Mouse (Mus musculus): ENCODE results near the gene Fam114a1. TPM values are rescaled to one million over a fixed set of nuclear protein-coding genes. Genes with fewer than 3 reads are reported as not detected.

Fam114a1 gene
- polyA plus RNA-seq, 1 experiment from 2014 or later, result 47.4 TPM

GRCm38 (mm10) chr5:64959843-64960230, 10.0 kb upstream of the Fam114a1 start, which contains the start of gene Tlr6:
TSS of gene Tlr6 (minus strand) at chr5:64960097.
- ATAC-seq (ENCODE audit: insufficient read depth) (no peak), DNase-seq (peak; percentile 33)
- Histone ChIP-seq H3K9ac (no peak within 1 kb of the TSS), H3K4me2 (no peak within 1 kb of the TSS), H3K36me3 (ENCODE audit: insufficient read depth) (no peaks in the 10 kb centered on the region), H3K27ac (ENCODE audit: low read depth) (no peak within 1 kb of the TSS), H3K27me3 (ENCODE audit: insufficient read depth, low read length) (no peaks in the 10 kb centered on the region), H3K9me3 (ENCODE audit: low read depth, low read length) (no peaks in the 10 kb centered on the region), H3K4me3 (ENCODE audit: low read depth, low read length) (no peak within 1 kb of the TSS), H3K4me1 (ENCODE audit: insufficient read depth) (no peaks in the 10 kb centered on the region)
- no peak for TF ChIP-seq CTCF (IDR thresholded peaks at IDR 0.05; ENCODE audit: low read depth)
- WGBS, result 73% methylated on average over 13 of the region's 13 CpGs

- TF ChIP-seq CTCF (IDR thresholded peaks at IDR 0.05; ENCODE audit: low read depth), result no peak
- no peak for DNase-seq
- Histone ChIP-seq H3K27me3 (ENCODE audit: insufficient read depth, low read length) (no peaks in the 10 kb centered on the region), H3K36me3 (ENCODE audit: insufficient read depth) (no peaks in the 10 kb centered on the region), H3K27ac (ENCODE audit: low read depth) (no peak overlapping the region), H3K4me1 (ENCODE audit: insufficient read depth) (no peaks in the 10 kb centered on the region), H3K4me2 (no peak overlapping the region), H3K4me3 (ENCODE audit: low read depth, low read length) (no peak overlapping the region), H3K9ac (no peak overlapping the region), H3K9me3 (ENCODE audit: low read depth, low read length) (no peaks in the 10 kb centered on the region)
- no peak for ATAC-seq (ENCODE audit: insufficient read depth)
- 84% methylated on average over 13 of the region's 13 CpGs for WGBS
These were observed 8.9 kb upstream of the Fam114a1 start for GRCm38 (mm10) chr5:64960857-64961391.

GRCm38 (mm10) chr5:64963271-64963670, 6.6 kb upstream of the Fam114a1 start:
- Histone ChIP-seq H3K36me3 (ENCODE audit: insufficient read depth) (no peaks in the 10 kb centered on the region), H3K4me2 (no peak overlapping the region), H3K9me3 (ENCODE audit: low read depth, low read length) (no peaks in the 10 kb centered on the region), H3K4me1 (ENCODE audit: insufficient read depth) (no peaks in the 10 kb centered on the region), H3K27me3 (ENCODE audit: insufficient read depth, low read length) (no peaks in the 10 kb centered on the region), H3K9ac (no peak overlapping the region), H3K4me3 (ENCODE audit: low read depth, low read length) (no peak overlapping the region), H3K27ac (ENCODE audit: low read depth) (no peak overlapping the region)
- DNase-seq, result no peak
- 75% methylated on average over 5 of the region's 5 CpGs for WGBS
- ATAC-seq (ENCODE audit: insufficient read depth), result no peak
- no peak for TF ChIP-seq CTCF (IDR thresholded peaks at IDR 0.05; ENCODE audit: low read depth)

- Histone ChIP-seq H3K4me3 (ENCODE audit: low read depth, low read length) (no peak overlapping the region), H3K9ac (no peak overlapping the region), H3K4me1 (ENCODE audit: insufficient read depth) (no peaks in the 10 kb centered on the region), H3K4me2 (no peak overlapping the region), H3K36me3 (ENCODE audit: insufficient read depth) (no peaks in the 10 kb centered on the region), H3K27ac (ENCODE audit: low read depth) (no peak overlapping the region), H3K27me3 (ENCODE audit: insufficient read depth, low read length) (no peaks in the 10 kb centered on the region), H3K9me3 (ENCODE audit: low read depth, low read length) (no peaks in the 10 kb centered on the region)
- no peak for TF ChIP-seq CTCF (IDR thresholded peaks at IDR 0.05; ENCODE audit: low read depth)
- DNase-seq, result no peak
- 86% methylated on average over 3 of the region's 3 CpGs for WGBS
- ATAC-seq (ENCODE audit: insufficient read depth), result no peak
These were observed 6.1 kb upstream of the Fam114a1 start for GRCm38 (mm10) chr5:64963735-64964134.

- DNase-seq (peak; percentile 75), ATAC-seq (ENCODE audit: insufficient read depth) (peak; percentile 79)
- H3K4me1 ChIP-seq (ENCODE audit: insufficient read depth), result no peaks in the 10 kb centered on the region
- H3K9me3 ChIP-seq (ENCODE audit: low read depth, low read length), result no peaks in the 10 kb centered on the region
- peak overlapping the region; percentile 76 for H3K4me2 ChIP-seq
- peak overlapping the region; percentile 87 for H3K27ac ChIP-seq (ENCODE audit: low read depth)
- H3K27me3 ChIP-seq (ENCODE audit: insufficient read depth, low read length), result no peaks in the 10 kb centered on the region
- WGBS, result 6% methylated on average over 14 of the region's 14 CpGs
- no peaks in the 10 kb centered on the region for H3K36me3 ChIP-seq (ENCODE audit: insufficient read depth)
- no peak for TF ChIP-seq CTCF (IDR thresholded peaks at IDR 0.05; ENCODE audit: low read depth)
- H3K9ac ChIP-seq, result peak overlapping the region; percentile 92
- H3K4me3 ChIP-seq (ENCODE audit: low read depth, low read length), result peak overlapping the region; percentile 71
These were observed 660 bp upstream of the Fam114a1 start for GRCm38 (mm10) chr5:64968961-64969860.

GRCm38 (mm10) chr5:64975121-64975520, 5.2 kb downstream of the Fam114a1 start:
- Histone ChIP-seq H3K36me3 (ENCODE audit: insufficient read depth) (peaks cover 7% of the 10 kb centered on the region), H3K9me3 (ENCODE audit: low read depth, low read length) (no peaks in the 10 kb centered on the region), H3K4me1 (ENCODE audit: insufficient read depth) (no peaks in the 10 kb centered on the region), H3K27ac (ENCODE audit: low read depth) (no peak overlapping the region), H3K4me3 (ENCODE audit: low read depth, low read length) (no peak overlapping the region), H3K9ac (no peak overlapping the region), H3K4me2 (no peak overlapping the region), H3K27me3 (ENCODE audit: insufficient read depth, low read length) (no peaks in the 10 kb centered on the region)
- WGBS, result 70% methylated on average over 5 of the region's 5 CpGs
- ATAC-seq (ENCODE audit: insufficient read depth) (no peak), DNase-seq (no peak)
- TF ChIP-seq CTCF (IDR thresholded peaks at IDR 0.05; ENCODE audit: low read depth), result no peak

GRCm38 (mm10) chr5:64977128-64977527, 7.3 kb downstream of the Fam114a1 start:
- Histone ChIP-seq H3K9me3 (ENCODE audit: low read depth, low read length) (no peaks in the 10 kb centered on the region), H3K4me3 (ENCODE audit: low read depth, low read length) (no peak overlapping the region), H3K4me1 (ENCODE audit: insufficient read depth) (no peaks in the 10 kb centered on the region), H3K27me3 (ENCODE audit: insufficient read depth, low read length) (no peaks in the 10 kb centered on the region), H3K4me2 (no peak overlapping the region), H3K36me3 (ENCODE audit: insufficient read depth) (peaks cover 27% of the 10 kb centered on the region), H3K9ac (no peak overlapping the region), H3K27ac (ENCODE audit: low read depth) (no peak overlapping the region)
- WGBS, result 65% methylated on average over 8 of the region's 8 CpGs
- no peak for DNase-seq
- ATAC-seq (ENCODE audit: insufficient read depth), result no peak
- no peak for TF ChIP-seq CTCF (IDR thresholded peaks at IDR 0.05; ENCODE audit: low read depth)
